Mouse (Mus musculus) neural tube, embryonic 11.5 days (tissue): ENCODE measurements at regions not wholly inside any gene's neighbourhood (a gene's known extent, or its start where the extent isn't known, plus 50 kb on each side); places are given as distances from the start of the nearest gene placed in this dataset.

ENCODE experiments used
- ATAC-seq: fragments of 200-750 bp; cut with Nextera tagmentation; 2 replicates; pipeline ENCODE4 v1.8.0; 2017; ENCODE audit warnings: moderate number of reproducible peaks, mild to moderate bottlenecking, moderate TSS enrichment, moderate library complexity; ENCODE audit not compliant: insufficient read depth, low FRiP score, low TSS enrichment
- DNase-seq: peaks from one replicate; pipeline ENCODE4 v3.0.0-alpha.2; 2015; ENCODE audit warnings: low spot score
- H3K27ac ChIP-seq: fragments of 300-500 bp; sonication (generic); 2 replicates; pipeline ENCODE4 v1.5.1; 2014; ENCODE audit warnings: low read depth, mild to moderate bottlenecking, low read length
- H3K27me3 ChIP-seq: fragments of 300-500 bp; sonication (generic); 2 replicates; pipeline ENCODE4 v1.6.1; 2014; ENCODE audit warnings: mild to moderate bottlenecking, low read length, mixed read lengths; ENCODE audit not compliant: control insufficient read depth, insufficient read depth
- H3K36me3 ChIP-seq: fragments of 300-500 bp; sonication (generic); 2 replicates; pipeline ENCODE4 v1.6.1; 2014; ENCODE audit warnings: mild to moderate bottlenecking, low read length, moderate library complexity, mixed read lengths; ENCODE audit not compliant: control insufficient read depth, insufficient read depth
- H3K4me1 ChIP-seq: fragments of 300-500 bp; sonication (generic); 2 replicates; pipeline ENCODE4 v1.6.1; 2014; ENCODE audit warnings: low read length, mixed read lengths; ENCODE audit not compliant: control insufficient read depth, insufficient read depth
- H3K4me2 ChIP-seq: fragments of 300-500 bp; sonication (generic); 2 replicates; pipeline ENCODE4 v1.6.1; 2014; ENCODE audit warnings: low read depth, mild to moderate bottlenecking, moderate library complexity
- H3K4me3 ChIP-seq: fragments of 300-500 bp; sonication (generic); 2 replicates; pipeline ENCODE4 v1.5.1; 2014; ENCODE audit warnings: low read depth, low read length
- H3K9ac ChIP-seq: fragments of 300-500 bp; sonication (generic); 2 replicates; pipeline ENCODE4 v1.6.1; 2014; ENCODE audit warnings: mild to moderate bottlenecking, low read length
- H3K9me3 ChIP-seq: fragments of 300-500 bp; sonication (generic); 2 replicates; pipeline ENCODE4 v1.6.1; 2016; ENCODE audit warnings: low read length; ENCODE audit not compliant: control insufficient read depth
- WGBS: fragments of 180-500 bp; shearing (Covaris S2); extraction: QIAGEN DNeasy Blood & Tissue Kit; methylation state at CpG from one replicate; pipeline ENCODE4 v1.1.7; 2014; 5-methylcytosine and 5-hydroxymethylcytosine counted together

DNA sequence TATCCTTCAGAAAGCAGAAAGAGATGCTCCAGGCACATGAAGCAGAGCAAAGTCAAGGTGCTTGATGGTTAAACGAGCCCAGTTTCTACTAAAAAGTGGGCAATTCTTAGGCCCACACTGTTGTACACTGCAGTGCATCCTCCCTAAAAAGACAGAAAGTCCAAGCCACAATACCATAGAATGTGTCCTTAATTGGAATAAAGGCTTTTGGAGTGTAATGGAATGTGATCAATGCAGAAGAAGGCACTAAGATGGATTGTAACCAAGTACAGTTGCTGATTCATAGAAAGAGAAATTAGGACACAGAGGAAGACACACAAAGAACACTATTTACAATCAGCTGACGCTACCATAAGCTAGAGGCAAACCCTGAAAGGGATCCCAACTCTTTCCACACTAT is 201.3 kb downstream of the Cpe start:
- WGBS, result 87% methylated on average over 2 of the region's 2 CpGs
- Histone ChIP-seq H3K27ac (no peak overlapping the region), H3K4me3 (no peak overlapping the region), H3K27me3 (no peaks in the 10 kb centered on the region), H3K9me3 (no peaks in the 10 kb centered on the region), H3K4me2 (no peak overlapping the region), H3K9ac (no peak overlapping the region), H3K36me3 (no peaks in the 10 kb centered on the region), H3K4me1 (no peaks in the 10 kb centered on the region)
- ATAC-seq, result no peak
- no peak for DNase-seq

- H3K4me2 ChIP-seq, result no peak overlapping the region
- no peak for ATAC-seq
Observed at GRCm38 (mm10) chr8:64488057-64488456, 204.8 kb downstream of the Cpe start.

GRCm38 (mm10) chr8:64473276-64473675 is 219.6 kb downstream of the Cpe start:
- no peaks in the 10 kb centered on the region for H3K27me3 ChIP-seq
- ATAC-seq, result no peak

More at GRCm38 (mm10) chr8:64488057-64488456, 204.8 kb downstream of the Cpe start:
- H3K9ac ChIP-seq, result no peak overlapping the region
- H3K9me3 ChIP-seq, result no peaks in the 10 kb centered on the region
- H3K27ac ChIP-seq, result no peak overlapping the region
- H3K27me3 ChIP-seq, result no peaks in the 10 kb centered on the region
- DNase-seq, result no peak
- H3K4me1 ChIP-seq, result no peaks in the 10 kb centered on the region
- H3K36me3 ChIP-seq, result no peaks in the 10 kb centered on the region
- 79% methylated on average over 3 of the region's 3 CpGs for WGBS
- H3K4me3 ChIP-seq, result no peak overlapping the region

GRCm38 (mm10) chr8:64472801-64473270 is 220.0 kb downstream of the Cpe start:
- Histone ChIP-seq H3K9ac (no peak overlapping the region), H3K9me3 (no peaks in the 10 kb centered on the region), H3K4me1 (no peaks in the 10 kb centered on the region), H3K4me2 (no peak overlapping the region), H3K27me3 (no peaks in the 10 kb centered on the region), H3K27ac (no peak overlapping the region), H3K4me3 (no peak overlapping the region), H3K36me3 (no peaks in the 10 kb centered on the region)
- ATAC-seq (no peak), DNase-seq (no peak)
- WGBS, result 87% methylated on average over 1 of the region's 1 CpGs

More at GRCm38 (mm10) chr8:64473276-64473675, 219.6 kb downstream of the Cpe start:
- DNase-seq, result no peak
- Histone ChIP-seq H3K4me3 (no peak overlapping the region), H3K4me1 (no peaks in the 10 kb centered on the region), H3K36me3 (no peaks in the 10 kb centered on the region), H3K9ac (no peak overlapping the region), H3K27ac (no peak overlapping the region), H3K9me3 (no peaks in the 10 kb centered on the region), H3K4me2 (no peak overlapping the region)

- no peaks in the 10 kb centered on the region for H3K36me3 ChIP-seq
- H3K4me1 ChIP-seq, result no peaks in the 10 kb centered on the region
- 89% methylated on average over 4 of the region's 4 CpGs for WGBS
- ATAC-seq, result no peak
- H3K27ac ChIP-seq, result no peak overlapping the region
- H3K9me3 ChIP-seq, result no peaks in the 10 kb centered on the region
- H3K9ac ChIP-seq, result no peak overlapping the region
- no peaks in the 10 kb centered on the region for H3K27me3 ChIP-seq
- no peak overlapping the region for H3K4me2 ChIP-seq
- H3K4me3 ChIP-seq, result no peak overlapping the region
- no peak for DNase-seq
Observed at GRCm38 (mm10) chr8:64461136-64461535, 231.7 kb downstream of the Cpe start.

DNA sequence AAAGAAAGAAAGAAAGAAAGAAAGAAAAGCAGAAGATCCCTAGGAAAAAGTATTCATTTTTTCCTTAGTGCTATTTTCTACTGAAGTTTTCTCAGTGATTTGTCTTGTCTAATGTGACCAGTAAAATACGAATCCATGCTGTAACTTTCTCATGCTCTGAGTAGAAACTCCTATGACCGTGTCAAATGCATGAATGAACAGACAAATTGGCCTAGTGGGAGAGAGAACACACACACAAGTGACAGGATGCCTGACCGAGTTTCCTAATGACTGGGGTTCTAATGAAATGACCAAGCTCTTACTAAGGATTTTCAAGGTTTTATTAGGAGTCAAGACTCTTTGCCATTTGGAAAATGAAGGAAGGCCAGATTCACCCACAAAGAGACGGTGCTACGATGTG is 235.9 kb downstream of the Cpe start:
- Histone ChIP-seq H3K4me1 (no peaks in the 10 kb centered on the region), H3K4me3 (no peak overlapping the region), H3K27me3 (no peaks in the 10 kb centered on the region), H3K4me2 (no peak overlapping the region), H3K27ac (no peak overlapping the region), H3K9me3 (no peaks in the 10 kb centered on the region), H3K36me3 (no peaks in the 10 kb centered on the region), H3K9ac (no peak overlapping the region)
- ATAC-seq (no peak), DNase-seq (no peak)
- 69% methylated on average over 5 of the region's 5 CpGs for WGBS

GRCm38 (mm10) chr8:64454736-64455135 is 238.1 kb downstream of the Cpe start:
- Histone ChIP-seq H3K36me3 (no peaks in the 10 kb centered on the region), H3K27me3 (no peaks in the 10 kb centered on the region), H3K9ac (no peak overlapping the region), H3K9me3 (no peaks in the 10 kb centered on the region), H3K4me2 (no peak overlapping the region), H3K4me3 (no peak overlapping the region), H3K27ac (no peak overlapping the region), H3K4me1 (no peaks in the 10 kb centered on the region)
- DNase-seq, result no peak
- no peak for ATAC-seq
- WGBS, result 83% methylated on average over 4 of the region's 4 CpGs

DNA sequence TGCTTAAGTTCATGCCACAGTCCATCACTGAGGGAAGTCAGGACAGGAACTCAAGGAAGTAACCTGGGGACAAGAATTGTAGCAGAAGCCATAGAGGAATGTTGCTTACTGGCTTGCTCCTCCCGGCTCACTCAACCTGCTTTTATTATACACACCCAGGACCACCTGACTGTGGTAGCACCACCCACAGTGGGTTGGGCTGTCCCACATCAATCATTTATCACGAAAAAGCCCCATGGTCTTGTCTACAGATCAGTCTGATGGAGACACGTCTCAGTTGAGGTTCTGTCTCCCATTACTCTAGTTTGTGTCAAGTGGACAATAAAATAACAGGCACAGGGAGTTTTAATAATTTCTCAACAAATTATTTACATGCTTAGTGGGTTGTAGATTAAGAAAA is 239.3 kb upstream of the Tll1 start:
- ATAC-seq (no peak), DNase-seq (no peak)
- Histone ChIP-seq H3K9ac (no peak overlapping the region), H3K4me2 (no peak overlapping the region), H3K27me3 (no peaks in the 10 kb centered on the region), H3K4me3 (no peak overlapping the region), H3K4me1 (no peaks in the 10 kb centered on the region), H3K9me3 (no peaks in the 10 kb centered on the region), H3K27ac (no peak overlapping the region), H3K36me3 (no peaks in the 10 kb centered on the region)
- WGBS, result 90% methylated on average over 3 of the region's 3 CpGs

DNA sequence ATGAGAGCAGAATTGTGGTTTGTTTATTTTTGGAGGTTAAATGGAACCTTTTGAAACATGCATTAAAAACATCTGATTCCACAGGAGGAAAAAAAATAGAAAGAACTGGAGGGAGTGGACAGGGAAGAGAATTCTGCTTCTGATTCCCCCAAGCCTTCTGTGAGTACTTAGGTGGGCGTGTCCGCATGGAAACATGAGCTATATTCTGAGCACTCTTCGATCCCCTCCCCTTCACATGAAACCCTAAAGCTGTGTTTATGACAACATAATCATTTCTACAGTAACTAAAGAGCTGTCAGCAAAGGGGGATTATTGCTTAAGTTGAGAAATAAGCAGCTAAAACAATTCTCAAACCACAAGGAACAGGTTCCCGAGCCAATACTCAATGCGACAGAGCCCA is 238.4 kb upstream of the Tll1 start:
- H3K27ac ChIP-seq, result no peak overlapping the region
- H3K4me2 ChIP-seq, result no peak overlapping the region
- no peaks in the 10 kb centered on the region for H3K27me3 ChIP-seq
- no peaks in the 10 kb centered on the region for H3K4me1 ChIP-seq
- no peak overlapping the region for H3K9ac ChIP-seq
- no peaks in the 10 kb centered on the region for H3K9me3 ChIP-seq
- ATAC-seq (no peak), DNase-seq (no peak)
- H3K36me3 ChIP-seq, result no peaks in the 10 kb centered on the region
- WGBS, result 96% methylated on average over 5 of the region's 5 CpGs
- H3K4me3 ChIP-seq, result no peak overlapping the region
